Mouse (Mus musculus) fat pad, adult 2 months (tissue): ENCODE results near the gene Asf1b.

Experiments used
- DNase-seq: peaks from one replicate; pipeline ENCODE4 v3.0.0-alpha.2; 2011; ENCODE audit warnings: low read depth, low spot score; ENCODE audit errors: extremely low read depth

Asf1b gene

DNA sequence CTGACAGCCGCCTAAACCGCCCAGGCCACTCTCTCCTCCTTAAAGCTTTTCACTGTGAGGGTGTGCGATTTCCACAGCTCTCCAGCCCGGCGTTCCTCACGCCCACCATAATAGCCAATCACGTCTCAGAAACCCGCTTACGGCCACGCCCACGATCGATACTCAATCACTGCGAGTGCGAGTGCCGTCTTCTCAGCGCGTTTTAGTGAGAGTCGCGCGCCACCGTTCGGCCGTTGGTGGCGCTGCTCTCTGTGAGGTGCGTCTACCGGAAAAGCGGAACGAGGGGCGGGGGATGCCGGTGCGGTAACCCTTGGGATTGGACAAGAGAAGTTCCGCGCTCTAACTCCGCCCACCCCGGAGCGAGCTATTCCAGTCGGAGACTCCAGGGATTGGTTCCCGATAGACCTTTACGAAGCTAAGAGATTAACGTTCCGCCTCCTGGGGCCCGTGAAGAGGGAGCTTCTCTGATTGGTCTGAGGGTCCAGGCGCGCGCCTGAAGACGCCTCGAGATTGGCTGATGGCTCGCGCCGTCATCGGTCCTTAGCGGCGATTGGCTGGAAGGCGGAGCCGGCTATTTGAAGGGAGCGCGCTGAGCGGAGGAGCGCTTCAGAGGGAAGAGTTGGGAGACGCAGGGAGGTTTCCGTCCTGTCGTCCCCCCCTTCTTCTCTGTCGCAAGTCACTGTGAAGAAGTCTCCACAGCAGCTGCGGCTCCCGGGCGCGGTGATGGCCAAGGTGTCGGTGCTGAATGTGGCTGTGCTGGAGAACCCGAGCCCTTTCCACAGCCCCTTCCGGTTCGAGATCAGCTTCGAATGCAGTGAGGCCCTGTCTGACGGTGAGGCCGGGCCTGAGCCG, at the start of gene Asf1b, which contains the start of gene Gm10644:
Asf1b (plus strand) TSS at position 402 of the 852 bp plus-strand sequence.
Gm10644 (minus strand) TSS at position 100 of the 852 bp plus-strand sequence.
- peak; percentile 98 for DNase-seq

DNA sequence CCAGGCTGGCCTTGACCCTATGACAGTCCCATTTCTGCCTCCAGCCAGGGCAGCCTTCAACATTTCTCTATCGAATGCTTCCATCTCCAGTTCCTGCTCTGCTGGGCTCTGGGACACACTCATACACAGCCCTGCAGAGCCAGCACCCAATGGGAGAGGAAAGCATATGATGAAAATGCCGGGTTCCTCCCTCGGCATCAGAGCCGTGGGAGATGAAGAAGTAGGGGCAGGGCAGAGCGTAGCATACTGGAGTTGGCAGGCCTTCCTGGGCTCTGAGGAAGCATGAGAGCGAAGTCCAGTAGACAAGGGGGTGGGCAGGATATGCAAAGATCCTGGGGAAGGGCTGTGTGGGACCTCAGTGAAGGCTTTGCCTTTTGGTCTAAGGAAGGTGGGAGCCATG, 46.7 kb upstream of the Asf1b start:
- DNase-seq, result no peak

DNA sequence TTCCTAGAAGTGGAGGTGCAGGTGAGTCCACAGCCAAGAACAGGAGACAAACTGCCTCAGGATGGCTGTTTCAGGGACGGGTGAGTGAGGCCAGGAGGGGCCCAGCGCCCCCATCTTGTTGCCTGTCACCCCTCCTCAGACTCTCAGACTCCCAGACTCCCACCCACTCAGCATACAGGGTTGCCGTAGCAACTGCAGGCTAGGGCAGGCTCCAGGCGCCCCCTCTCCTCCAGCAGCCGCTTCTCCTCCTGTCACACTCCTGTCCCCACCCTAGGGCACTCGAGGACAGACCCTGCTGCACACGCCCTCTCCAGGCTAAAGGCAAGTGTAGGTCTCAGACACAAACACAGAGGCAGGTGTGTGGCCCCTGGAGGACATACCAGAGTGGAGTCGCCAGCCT, 46.0 kb upstream of the Asf1b start:
- no peak for DNase-seq

DNA sequence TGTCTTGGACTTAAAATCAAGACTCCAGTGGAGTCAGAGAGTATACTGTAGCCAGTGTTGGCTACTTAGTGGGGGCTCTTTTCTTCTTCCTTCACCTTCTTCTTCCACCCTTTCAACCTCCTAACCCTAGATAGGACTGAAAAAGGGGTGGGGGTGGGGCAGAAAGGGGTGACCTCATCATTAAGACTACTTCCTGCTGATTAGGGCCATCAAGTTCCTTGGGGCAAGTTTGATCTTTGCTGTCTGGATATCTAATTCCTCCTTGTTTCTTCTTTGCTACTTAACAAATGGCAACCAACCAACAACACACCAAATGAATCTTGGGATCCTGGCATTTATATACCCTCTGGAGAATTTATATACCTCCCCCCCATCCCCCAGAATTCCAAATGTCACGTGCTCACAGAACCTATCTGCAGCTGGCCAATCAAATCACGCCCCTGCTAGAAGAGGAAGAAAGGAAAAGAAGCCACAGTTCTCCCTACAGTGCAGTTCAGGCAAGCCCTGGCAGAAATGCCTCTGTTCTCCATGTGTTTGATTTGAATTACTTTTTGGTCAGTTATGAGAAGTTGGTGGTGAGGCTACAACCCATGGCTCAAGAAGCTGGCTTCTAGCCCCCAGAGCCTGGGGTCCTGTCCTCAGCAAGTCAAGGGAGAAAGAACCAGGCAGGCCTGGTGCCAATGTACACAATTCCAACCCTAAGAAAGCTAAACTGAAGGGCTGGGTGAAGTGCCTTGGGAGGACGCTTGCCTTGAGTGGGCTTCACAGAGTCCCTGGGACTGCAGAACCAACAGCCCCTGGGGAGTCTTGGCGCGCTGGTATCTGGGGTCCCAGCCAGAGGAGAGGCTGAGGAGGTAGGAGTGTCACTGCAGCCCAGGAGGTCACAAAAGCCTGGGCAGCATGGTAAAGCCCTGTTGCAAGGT, 43.2 kb upstream of the Asf1b start:
- DNase-seq, result no peak

- no peak for DNase-seq
Measured at GRCm38 (mm10) chr8:83914232-83914631, 41.1 kb upstream of the Asf1b start.

DNA sequence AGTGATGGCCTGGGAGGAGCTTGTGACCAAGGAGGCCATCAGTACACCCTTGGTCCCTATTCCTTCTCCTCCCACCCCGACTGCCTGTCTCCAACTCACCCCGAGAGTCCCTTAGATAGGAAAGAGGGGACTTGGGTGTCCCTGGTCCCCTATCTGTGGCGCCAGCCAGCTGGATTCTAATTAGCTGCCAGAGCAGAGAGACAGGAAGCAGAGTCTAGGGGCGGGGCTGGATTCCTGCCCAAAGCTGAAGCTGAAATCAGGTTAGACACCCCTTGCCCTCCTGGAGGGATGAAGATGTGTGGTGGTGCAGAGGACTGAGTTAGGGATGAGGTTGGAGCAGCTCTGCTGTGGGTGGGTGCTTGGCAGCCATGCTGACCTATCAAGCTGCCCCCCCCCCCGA, 40.4 kb upstream of the Asf1b start:
- no peak for DNase-seq

DNA sequence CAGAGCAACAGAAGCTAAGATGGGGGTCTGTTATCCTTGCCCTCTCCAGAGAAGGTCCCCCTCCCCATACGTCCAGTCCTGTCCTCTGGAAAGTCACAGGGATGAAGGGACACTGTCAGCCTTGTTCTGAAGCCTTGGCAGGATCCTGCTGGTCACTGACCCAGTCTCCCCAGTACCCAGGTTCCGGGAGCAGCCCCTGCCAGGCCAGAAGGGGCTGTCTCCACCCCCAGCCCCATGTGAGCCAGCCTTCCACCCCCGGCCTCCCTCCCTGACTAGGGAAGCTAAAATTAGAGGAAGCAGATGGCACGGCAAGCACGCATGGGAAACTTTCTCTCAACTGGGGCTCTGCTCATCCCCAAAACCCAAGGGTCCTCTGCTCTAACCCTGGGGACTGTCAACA, 39.3 kb upstream of the Asf1b start:
- DNase-seq, result no peak

DNA sequence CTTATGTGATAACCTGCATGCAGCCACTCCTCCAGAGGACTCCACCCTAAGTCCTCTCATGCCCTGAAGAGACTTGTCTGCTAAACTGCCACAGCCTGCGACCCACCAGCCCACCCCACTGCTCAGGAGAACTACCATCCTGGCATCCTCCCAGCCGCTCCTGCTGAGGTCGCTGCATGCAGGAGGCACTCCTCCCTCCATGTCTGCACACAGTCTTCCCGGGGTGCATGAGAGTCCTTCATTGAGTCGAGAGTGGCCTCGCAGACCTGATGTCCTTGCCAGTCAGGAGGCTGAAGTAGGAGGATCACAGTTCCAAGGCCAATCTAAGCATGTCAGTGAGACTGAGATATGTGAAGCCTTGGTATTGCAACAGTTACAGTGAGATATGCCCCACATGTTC, 37.7 kb upstream of the Asf1b start:
- no peak for DNase-seq

DNA sequence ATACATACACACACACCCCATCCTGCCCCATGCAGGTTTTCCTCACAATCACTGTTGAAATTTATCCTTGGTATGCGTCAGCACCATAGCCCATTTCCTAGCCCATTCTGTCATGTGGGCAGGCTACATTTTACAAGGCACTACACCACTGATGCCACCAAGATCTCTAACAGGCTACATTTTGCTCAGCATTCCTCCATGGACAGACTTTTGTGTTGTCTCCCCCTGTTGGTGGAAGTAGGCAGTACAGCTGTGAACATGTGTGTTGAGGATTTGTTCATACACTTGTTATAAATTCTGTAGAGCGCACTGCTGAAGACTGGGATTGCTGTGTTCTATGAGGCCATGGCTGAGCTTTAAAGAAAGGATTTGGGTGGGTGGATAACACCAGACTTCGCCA, 33.7 kb upstream of the Asf1b start:
- DNase-seq, result no peak

GRCm38 (mm10) chr8:83922727-83923126, 32.6 kb upstream of the Asf1b start:
- DNase-seq, result no peak

DNA sequence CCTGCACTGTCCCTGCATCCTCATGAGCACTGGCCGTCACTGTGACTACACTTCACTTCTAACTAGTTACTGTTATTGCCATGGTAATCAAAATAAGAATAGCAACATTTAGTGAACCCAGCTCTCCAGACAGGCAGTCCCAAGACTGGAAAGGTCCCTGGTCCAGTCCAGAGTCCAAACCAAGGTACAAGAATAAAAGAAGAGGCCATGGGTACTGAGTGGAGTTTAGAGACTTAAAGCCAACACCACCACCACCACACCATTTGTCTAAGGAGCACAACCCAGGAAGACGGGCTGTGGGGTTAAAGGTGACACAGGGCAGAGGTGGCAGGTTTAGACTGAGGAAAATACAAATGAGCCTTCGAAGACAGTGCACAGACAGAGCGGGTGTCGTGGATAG, 30.7 kb upstream of the Asf1b start:
- no peak for DNase-seq

DNA sequence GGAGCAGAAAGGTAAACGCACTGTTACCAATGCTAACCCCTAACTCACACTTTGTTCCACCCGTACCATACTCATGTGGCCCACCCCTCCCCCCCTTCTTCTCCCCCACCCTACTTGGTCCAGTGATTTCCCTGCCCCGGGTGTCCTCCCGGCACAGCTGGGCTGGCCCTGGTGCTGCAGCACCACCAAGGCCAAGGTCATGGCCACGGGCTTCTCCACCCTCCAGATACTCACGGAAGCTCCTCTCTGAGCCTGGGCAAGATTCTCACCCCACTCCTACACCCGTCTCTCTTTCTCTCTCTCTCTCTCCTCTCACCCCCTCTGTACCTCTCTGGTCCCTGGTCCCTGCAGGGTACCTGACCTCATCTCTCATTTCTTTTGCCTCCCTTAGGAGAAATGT, 29.0 kb upstream of the Asf1b start:
- no peak for DNase-seq

DNA sequence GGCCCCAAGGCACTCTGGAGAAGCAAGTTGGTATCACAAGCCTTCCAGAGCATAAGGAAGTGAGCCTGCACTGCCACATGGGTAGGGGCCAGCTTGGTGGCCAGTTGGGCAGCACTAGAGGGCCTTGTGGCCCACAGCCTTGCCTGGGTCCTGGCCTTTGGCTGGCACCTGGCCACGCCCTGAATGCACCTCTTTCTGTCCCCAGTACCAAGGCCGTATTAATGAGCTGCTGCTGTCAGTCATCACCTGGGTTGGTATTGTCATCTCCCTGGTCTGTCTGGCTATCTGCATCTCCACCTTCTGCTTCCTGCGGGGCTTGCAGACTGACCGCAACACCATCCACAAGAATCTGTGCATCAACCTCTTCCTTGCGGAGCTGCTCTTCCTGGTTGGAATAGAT, 21.1 kb upstream of the Asf1b start:
- DNase-seq, result no peak

DNA sequence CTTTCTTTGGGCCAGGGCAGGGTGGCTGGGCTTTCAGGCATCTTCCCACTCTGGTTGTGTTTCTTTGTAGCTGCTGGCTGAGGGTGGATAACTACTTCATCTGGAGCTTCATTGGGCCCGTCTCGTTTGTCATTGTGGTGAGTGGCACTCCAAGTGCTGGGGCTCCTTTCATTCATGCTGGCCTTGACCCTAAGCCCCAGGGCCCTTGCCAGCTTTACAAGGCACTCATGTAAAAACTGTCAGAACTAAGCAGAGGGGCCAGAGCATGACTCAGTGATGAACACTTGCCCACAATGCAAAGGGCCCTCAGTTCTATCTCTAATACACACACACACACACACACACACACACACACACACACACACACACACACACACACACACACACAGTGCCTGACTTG, 20.3 kb upstream of the Asf1b start:
- DNase-seq, result no peak

GRCm38 (mm10) chr8:83935435-83935834, 19.9 kb upstream of the Asf1b start:
- DNase-seq, result no peak

DNA sequence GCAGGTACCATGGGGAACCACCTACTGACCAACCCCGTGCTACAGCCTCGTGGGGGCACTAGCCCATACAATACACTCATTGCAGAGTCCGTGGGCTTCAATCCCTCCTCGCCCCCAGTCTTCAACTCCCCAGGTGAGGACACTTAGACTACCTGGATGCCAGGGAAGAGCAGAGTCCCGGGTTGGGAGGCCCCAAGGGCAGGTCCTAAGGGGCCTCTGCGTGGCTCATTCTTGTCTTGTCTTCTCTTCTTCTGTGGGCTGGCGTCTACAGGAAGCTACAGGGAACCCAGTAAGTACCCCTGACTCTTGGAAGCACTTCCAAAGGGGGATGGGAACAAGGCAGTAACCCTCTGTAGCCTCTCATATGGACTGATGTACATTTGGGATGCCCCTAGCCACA, 17.7 kb upstream of the Asf1b start:
- no peak for DNase-seq

DNA sequence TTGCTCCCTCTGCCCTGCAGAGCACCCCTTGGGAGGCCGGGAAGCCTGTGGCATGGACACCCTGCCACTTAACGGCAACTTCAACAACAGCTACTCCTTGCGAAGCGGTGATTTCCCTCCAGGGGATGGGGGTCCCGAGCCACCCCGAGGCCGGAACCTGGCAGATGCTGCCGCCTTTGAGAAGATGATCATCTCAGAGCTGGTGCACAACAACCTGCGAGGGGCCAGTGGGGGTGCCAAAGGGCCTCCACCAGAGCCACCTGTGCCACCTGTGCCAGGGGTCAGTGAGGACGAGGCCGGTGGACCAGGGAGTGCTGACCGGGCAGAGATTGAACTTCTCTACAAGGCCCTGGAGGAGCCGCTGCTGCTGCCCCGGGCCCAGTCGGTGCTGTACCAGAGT, 17.0 kb upstream of the Asf1b start:
- DNase-seq, result no peak

DNA sequence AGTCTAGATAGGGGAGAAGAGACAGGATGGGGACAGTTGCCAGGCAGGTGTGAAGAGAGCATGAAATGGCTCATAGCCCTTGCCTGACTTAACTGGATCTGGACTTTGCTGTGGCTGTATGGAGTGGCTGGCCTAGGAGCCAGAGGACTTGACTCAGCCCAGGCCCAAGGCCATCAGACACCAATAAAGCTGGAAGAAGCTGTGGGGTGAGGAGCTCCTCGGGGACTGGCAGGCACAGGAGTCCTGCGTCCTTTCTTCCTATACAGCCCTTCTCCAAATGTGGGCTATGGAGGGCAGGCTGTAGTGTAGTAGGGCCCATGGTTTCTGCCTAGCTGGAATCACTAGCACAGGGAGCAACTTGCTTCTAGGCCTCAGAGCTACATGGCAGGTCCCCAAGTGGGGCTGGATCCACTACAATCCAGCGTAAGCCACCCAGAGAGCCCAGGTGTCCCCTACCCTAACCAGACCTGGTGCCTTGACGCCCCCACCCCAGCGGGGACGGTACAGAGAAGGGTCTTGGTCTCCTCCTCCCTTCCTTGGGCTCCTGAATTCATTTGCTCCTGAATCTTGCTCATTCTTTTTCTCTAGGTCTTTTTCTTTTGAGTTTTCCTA, 14.1 kb upstream of the Asf1b start:
- no peak for DNase-seq

DNA sequence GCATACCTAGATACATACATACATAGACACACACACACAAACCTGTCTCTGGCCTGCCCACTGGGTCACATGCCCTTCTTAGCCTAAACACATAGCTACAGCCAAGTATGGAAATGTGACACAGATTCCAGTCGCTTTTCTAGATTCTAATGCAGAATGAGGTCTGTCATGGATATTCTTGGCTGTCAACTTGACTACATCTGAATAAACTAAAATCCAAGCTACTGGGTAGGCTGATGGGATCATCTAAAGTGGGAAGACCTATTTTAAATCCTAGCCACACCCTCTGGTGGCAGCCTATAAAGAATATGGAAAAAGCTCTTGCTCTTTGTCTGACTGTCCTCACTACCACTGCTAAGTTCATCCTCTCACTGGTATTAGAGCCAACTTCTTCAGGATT, 12.9 kb upstream of the Asf1b start:
- no peak for DNase-seq

DNA sequence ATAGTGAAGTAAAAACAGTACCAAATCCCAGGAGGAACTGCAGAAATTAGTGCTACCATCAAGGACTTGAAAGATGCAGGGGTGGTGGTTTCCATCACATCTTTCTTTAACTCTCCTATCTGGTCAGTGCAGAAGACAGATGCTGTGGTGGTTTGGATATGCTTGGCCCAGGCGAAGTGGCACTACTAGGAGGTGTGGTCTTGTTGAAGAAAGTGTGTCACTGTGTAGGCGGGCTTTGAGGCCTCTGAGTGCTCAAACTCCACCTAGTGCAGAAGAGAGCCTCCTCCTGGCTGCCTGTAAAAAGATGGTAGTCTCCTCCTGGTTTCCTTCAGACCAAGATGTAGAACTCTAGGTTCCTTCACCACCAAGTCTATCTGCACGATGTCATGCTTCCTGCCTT, 9.8 kb upstream of the Asf1b start:
- no peak for DNase-seq

DNA sequence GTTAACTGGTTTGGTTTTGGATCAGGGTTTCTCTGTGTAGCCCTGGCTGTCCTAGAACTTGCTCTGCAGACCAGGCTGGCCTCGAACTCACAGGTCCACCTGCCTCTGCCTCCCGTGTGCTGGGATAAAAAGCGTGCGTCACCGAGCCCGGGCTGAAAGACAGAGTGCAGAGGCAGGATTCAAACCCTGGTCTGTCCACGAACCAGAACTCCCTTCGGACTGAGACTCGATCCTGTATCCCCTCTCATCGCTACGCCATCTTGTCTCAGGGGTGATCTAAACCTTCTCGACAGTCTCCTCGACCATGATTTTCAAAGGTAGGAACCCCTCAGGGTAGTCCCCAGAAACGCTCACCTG, 580 bp upstream of the Asf1b start:
- DNase-seq, result no peak

GRCm38 (mm10) chr8:83955958-83956218, 581 bp downstream of the Asf1b start:
- DNase-seq, result no peak
